Mouse (Mus musculus) lung, postnatal 10 days (tissue): ENCODE data around the gene Gm7029.

Source experiments
- DNase-seq: peaks from one replicate; pipeline ENCODE4 v3.0.0; 2021

The Gm7029 gene

DNA sequence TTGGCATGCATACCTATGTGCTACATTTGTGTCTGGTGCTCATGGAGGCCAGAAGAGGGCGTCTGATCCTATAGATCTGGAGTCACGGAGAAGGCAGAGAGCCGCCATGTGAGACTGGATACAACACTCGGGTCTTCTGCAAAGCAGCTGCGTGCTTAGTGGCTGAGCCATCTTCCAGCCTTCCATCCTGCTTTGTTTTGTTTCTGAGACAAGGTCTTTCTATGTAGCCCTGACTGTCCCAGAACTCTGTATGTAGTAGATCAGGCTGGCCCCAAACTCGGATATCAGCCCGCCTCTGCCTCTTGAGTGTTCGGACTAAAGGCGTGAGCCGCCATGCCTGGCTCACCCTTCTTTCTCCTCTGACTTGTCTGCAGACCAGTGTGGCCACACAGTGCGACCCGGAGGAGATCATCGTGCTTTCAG lies 41.3 kb downstream of the Gm7029 start:
- no peak for DNase-seq

DNA sequence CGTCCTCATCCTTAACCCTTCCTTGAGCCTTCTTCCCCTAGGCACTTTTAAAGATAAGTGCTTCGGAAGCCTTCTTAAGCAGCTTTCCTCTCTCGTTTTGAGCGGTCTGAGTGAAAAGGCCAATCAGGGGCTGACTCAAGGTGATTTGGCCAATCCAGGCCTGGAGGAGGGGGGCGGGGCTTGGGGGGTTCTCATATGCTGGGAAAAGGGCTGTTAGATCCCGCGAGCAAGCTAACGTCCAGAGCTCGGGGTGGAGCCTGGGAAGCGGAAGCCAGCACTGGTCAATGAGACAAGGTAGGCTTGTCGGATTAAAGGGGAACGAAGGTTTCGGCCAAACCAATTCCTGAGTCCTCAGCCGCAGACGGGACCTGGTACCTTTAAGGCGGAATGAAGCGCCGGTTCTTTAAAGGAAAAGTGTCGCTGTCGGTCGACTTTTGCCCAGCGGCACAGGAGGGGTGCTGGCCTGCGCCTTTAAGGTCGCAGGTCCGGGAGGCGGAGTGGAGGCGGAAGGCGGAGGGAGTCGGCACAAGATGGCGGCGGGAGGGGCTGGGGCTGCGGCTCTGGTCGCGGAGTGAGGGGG lies 42.1 kb downstream of the Gm7029 start, which contains the start of the genes Tapbp and Zbtb22:
Tapbp (plus strand) TSS at position 229 of the 580 bp plus-strand sequence.
Zbtb22 (plus strand) TSS at position 234 of the 580 bp plus-strand sequence.
- peak; percentile 98 for DNase-seq

DNA sequence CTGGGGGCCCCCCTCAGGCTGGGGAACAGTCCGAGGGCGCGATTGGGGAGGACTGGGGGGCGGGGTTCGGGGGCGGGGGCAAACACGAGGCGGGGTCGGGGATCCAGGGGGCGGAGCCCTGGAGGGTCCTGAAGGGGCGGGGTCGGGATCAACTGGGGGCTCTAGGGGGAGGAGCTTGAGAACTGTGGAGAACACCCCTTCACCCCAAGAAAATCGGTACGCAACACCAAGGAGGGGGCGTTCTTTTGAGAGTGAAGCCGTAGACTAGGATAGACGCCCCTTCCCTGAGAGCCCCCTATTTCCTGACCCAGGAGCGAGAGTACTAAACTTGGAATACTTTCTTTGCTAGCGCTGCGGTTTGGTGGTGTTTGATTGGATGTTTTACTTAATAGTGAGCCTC lies 42.7 kb downstream of the Gm7029 start:
- no peak for DNase-seq

- no peak for DNase-seq
These were observed 43.4 kb downstream of the Gm7029 start for GRCm38 (mm10) chr17:33916847-33917655.

- DNase-seq, result no peak
These were observed 44.1 kb downstream of the Gm7029 start for GRCm38 (mm10) chr17:33917656-33918292.

GRCm38 (mm10) chr17:33918293-33919203 lies 44.9 kb downstream of the Gm7029 start:
- DNase-seq, result no peak

DNA sequence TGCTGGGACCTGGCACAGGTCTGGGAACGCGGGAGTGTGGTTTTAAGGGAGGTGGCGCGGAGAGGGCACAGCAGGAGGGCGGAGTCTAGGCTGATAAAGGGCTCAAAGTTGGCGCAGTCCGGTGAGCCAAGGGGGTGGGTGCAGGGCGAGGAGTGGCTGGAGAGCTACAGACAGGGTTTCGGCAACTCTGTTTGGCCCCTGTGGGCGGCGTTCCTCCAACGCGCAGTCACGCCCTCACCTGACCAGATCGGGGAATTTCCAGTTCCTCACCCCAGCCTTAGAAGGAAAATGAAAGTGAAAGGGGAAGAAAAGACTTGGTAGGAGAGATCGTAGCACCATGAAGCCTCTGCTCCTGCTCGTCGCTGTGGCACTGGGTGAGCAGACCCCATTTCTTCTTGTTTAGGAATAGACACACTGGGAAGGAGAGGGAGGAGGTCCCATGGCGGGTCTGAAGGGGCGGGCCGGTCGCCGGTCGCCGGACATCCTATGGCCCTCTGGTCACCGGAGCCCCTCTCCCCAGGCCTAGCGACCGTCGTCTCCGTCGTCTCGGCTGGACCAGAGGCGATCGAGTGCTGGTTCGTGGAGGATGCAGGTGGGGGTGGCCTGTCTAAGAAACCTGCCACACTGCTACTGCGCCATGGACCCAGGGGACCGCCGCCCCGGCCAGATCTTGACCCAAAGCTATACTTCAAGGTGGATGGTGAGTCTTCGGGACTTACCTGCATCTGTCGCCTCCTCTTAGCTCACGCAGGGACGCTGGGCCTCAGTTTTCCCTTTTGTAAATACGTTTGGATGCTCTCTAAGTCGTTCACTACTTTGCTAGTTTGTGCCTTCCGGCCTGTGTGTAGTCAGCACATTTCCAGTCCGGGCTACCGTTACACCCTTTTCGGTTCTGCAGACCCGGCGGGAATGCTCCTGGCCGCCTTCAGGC lies 46.0 kb downstream of the Gm7029 start:
- DNase-seq, result peak; percentile 93

GRCm38 (mm10) chr17:33920282-33921097 lies 46.9 kb downstream of the Gm7029 start:
- peak; percentile 91 for DNase-seq

DNA sequence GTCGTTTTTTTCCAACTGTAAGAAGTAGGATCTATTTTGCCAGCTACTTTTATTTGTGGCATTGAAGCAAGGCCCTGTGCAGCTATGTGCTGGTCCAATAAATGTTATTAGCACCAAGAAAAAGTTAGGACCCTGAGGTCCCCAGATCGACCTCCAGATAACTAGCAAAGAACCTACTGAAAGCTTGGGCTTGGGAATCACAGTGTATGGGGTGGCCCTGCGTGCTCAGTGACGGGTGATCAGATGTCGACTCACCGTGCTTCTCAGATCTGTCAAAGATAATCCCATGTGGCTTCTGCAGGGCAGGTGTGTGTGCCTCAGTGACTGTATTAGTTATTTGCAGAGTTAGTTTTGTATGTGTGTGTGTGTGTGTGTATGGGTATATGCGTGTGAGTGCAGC lies 47.7 kb downstream of the Gm7029 start:
- DNase-seq, result no peak
